Mouse (Mus musculus): ENCODE results near the gene Pcbp3. TPM values are rescaled to one million over a fixed set of nuclear protein-coding genes. Genes with fewer than 3 reads are reported as not detected.
A peak's percentile ranks its signal among the peaks of the same experiment; 100 is the strongest.

Gene Pcbp3
- polyA plus RNA-seq, 1 experiment from 2014 or later = 11.9 TPM

- no peak overlapping the region for H3K9ac ChIP-seq (ENCODE audit: low read length)
- no peaks in the 10 kb centered on the region for H3K27me3 ChIP-seq (ENCODE audit: control insufficient read depth, insufficient read depth, low read length)
- H3K4me2 ChIP-seq (ENCODE audit: low read depth, low read length) = no peak overlapping the region
Observed at GRCm38 (mm10) chr10:76731621-76732239, 230.0 kb downstream of the Pcbp3 start.

GRCm38 (mm10) chr10:76729631-76730620 is 231.8 kb downstream of the Pcbp3 start:
- peak overlapping the region; percentile 33 for H3K27ac ChIP-seq (ENCODE audit: low read length)
- ATAC-seq (replicated peaks; ENCODE audit: extremely low read depth, insufficient read depth, low FRiP score) = no peak
- H3K9ac ChIP-seq (ENCODE audit: low read length) = no peak overlapping the region
- no peaks in the 10 kb centered on the region for H3K9me3 ChIP-seq (replicated peaks; ENCODE audit: control insufficient read depth, low read length)
- 73% methylated on average over 19 of the region's 19 CpGs for WGBS
- no peak overlapping the region for H3K4me2 ChIP-seq (ENCODE audit: low read depth, low read length)
- no peak overlapping the region for H3K4me3 ChIP-seq (ENCODE audit: low read length)
- peaks cover 24% of the 10 kb centered on the region for H3K4me1 ChIP-seq (ENCODE audit: control insufficient read depth, insufficient read depth, low read length)
- H3K36me3 ChIP-seq (ENCODE audit: control insufficient read depth, insufficient read depth) = no peaks in the 10 kb centered on the region
- H3K27me3 ChIP-seq (ENCODE audit: control insufficient read depth, insufficient read depth, low read length) = no peaks in the 10 kb centered on the region

More at GRCm38 (mm10) chr10:76731621-76732239, 230.0 kb downstream of the Pcbp3 start:
- WGBS = 57% methylated on average over 20 of the region's 20 CpGs
- no peaks in the 10 kb centered on the region for H3K36me3 ChIP-seq (ENCODE audit: control insufficient read depth, insufficient read depth)
- H3K9me3 ChIP-seq (replicated peaks; ENCODE audit: control insufficient read depth, low read length) = no peaks in the 10 kb centered on the region
- peak overlapping the region; percentile 83 for H3K27ac ChIP-seq (ENCODE audit: low read length)
- ATAC-seq (replicated peaks; ENCODE audit: extremely low read depth, insufficient read depth, low FRiP score) = no peak
- H3K4me1 ChIP-seq (ENCODE audit: control insufficient read depth, insufficient read depth, low read length) = peaks cover 16% of the 10 kb centered on the region
- no peak overlapping the region for H3K4me3 ChIP-seq (ENCODE audit: low read length)

- no peak overlapping the region for H3K9ac ChIP-seq (ENCODE audit: low read length)
- H3K4me3 ChIP-seq (ENCODE audit: low read length) = no peak overlapping the region
- H3K27me3 ChIP-seq (ENCODE audit: control insufficient read depth, insufficient read depth, low read length) = no peaks in the 10 kb centered on the region
- H3K36me3 ChIP-seq (ENCODE audit: control insufficient read depth, insufficient read depth) = no peaks in the 10 kb centered on the region
- H3K4me2 ChIP-seq (ENCODE audit: low read depth, low read length) = peak overlapping the region; percentile 34; the same call in 1 of the 2 replicates
- no peaks in the 10 kb centered on the region for H3K9me3 ChIP-seq (replicated peaks; ENCODE audit: control insufficient read depth, low read length)
- WGBS = 18% methylated on average over 11 of the region's 11 CpGs
- no peak overlapping the region for H3K27ac ChIP-seq (ENCODE audit: low read length)
- H3K4me1 ChIP-seq (ENCODE audit: control insufficient read depth, insufficient read depth, low read length) = peaks cover 20% of the 10 kb centered on the region
- no peak for ATAC-seq (replicated peaks; ENCODE audit: extremely low read depth, insufficient read depth, low FRiP score)
Observed at GRCm38 (mm10) chr10:76728369-76728768, 233.3 kb downstream of the Pcbp3 start.

- 92% methylated on average over 7 of the region's 7 CpGs for WGBS
- peaks cover 11% of the 10 kb centered on the region for H3K4me1 ChIP-seq (ENCODE audit: control insufficient read depth, insufficient read depth, low read length)
- H3K9me3 ChIP-seq (replicated peaks; ENCODE audit: control insufficient read depth, low read length) = no peaks in the 10 kb centered on the region
- ATAC-seq (replicated peaks; ENCODE audit: extremely low read depth, insufficient read depth, low FRiP score) = no peak
- no peak overlapping the region for H3K27ac ChIP-seq (ENCODE audit: low read length)
- no peak overlapping the region for H3K4me3 ChIP-seq (ENCODE audit: low read length)
- no peaks in the 10 kb centered on the region for H3K27me3 ChIP-seq (ENCODE audit: control insufficient read depth, insufficient read depth, low read length)
- no peak overlapping the region for H3K9ac ChIP-seq (ENCODE audit: low read length)
- H3K4me2 ChIP-seq (ENCODE audit: low read depth, low read length) = no peak overlapping the region
- no peaks in the 10 kb centered on the region for H3K36me3 ChIP-seq (ENCODE audit: control insufficient read depth, insufficient read depth)
Observed at GRCm38 (mm10) chr10:76727301-76727700, 234.4 kb downstream of the Pcbp3 start.

GRCm38 (mm10) chr10:76726866-76727265 is 234.8 kb downstream of the Pcbp3 start:
- peaks cover 9% of the 10 kb centered on the region for H3K4me1 ChIP-seq (ENCODE audit: control insufficient read depth, insufficient read depth, low read length)
- no peaks in the 10 kb centered on the region for H3K36me3 ChIP-seq (ENCODE audit: control insufficient read depth, insufficient read depth)
- no peak overlapping the region for H3K4me2 ChIP-seq (ENCODE audit: low read depth, low read length)
- H3K4me3 ChIP-seq (ENCODE audit: low read length) = no peak overlapping the region
- no peaks in the 10 kb centered on the region for H3K9me3 ChIP-seq (replicated peaks; ENCODE audit: control insufficient read depth, low read length)
- no peak for ATAC-seq (replicated peaks; ENCODE audit: extremely low read depth, insufficient read depth, low FRiP score)
- no peaks in the 10 kb centered on the region for H3K27me3 ChIP-seq (ENCODE audit: control insufficient read depth, insufficient read depth, low read length)
- WGBS = 80% methylated on average over 4 of the region's 4 CpGs
- H3K9ac ChIP-seq (ENCODE audit: low read length) = no peak overlapping the region
- 0 out of 2 replicates have a peak overlapping the region, but pooled peaks have one; percentile 56 for H3K27ac ChIP-seq (ENCODE audit: low read length)

GRCm38 (mm10) chr10:76725682-76726285 is 235.9 kb downstream of the Pcbp3 start, which contains the start of gene Col6a1:
TSS of gene Col6a1 (minus strand) at chr10:76726168.
- ATAC-seq (replicated peaks; ENCODE audit: extremely low read depth, insufficient read depth, low FRiP score) = peak; percentile 46
- H3K9me3 ChIP-seq (replicated peaks; ENCODE audit: control insufficient read depth, low read length) = no peaks in the 10 kb centered on the region
- no peaks in the 10 kb centered on the region for H3K27me3 ChIP-seq (ENCODE audit: control insufficient read depth, insufficient read depth, low read length)
- 26% methylated on average over 9 of the region's 9 CpGs for WGBS
- peak within 1 kb of the TSS; percentile 58 for H3K4me2 ChIP-seq (ENCODE audit: low read depth, low read length)
- peak within 1 kb of the TSS; percentile 56 for H3K4me3 ChIP-seq (ENCODE audit: low read length)
- H3K36me3 ChIP-seq (ENCODE audit: control insufficient read depth, insufficient read depth) = no peaks in the 10 kb centered on the region
- H3K9ac ChIP-seq (ENCODE audit: low read length) = peak within 1 kb of the TSS; percentile 69
- peaks cover 9% of the 10 kb centered on the region for H3K4me1 ChIP-seq (ENCODE audit: control insufficient read depth, insufficient read depth, low read length)
- H3K27ac ChIP-seq (ENCODE audit: low read length) = peak within 1 kb of the TSS; percentile 78

GRCm38 (mm10) chr10:76725097-76725496 is 236.6 kb downstream of the Pcbp3 start:
- peak overlapping the region; percentile 56 for H3K4me3 ChIP-seq (ENCODE audit: low read length)
- peak overlapping the region; percentile 58 for H3K4me2 ChIP-seq (ENCODE audit: low read depth, low read length)
- no peaks in the 10 kb centered on the region for H3K27me3 ChIP-seq (ENCODE audit: control insufficient read depth, insufficient read depth, low read length)
- WGBS = 45% methylated on average over 2 of the region's 2 CpGs
- ATAC-seq (replicated peaks; ENCODE audit: extremely low read depth, insufficient read depth, low FRiP score) = no peak
- peaks cover 9% of the 10 kb centered on the region for H3K4me1 ChIP-seq (ENCODE audit: control insufficient read depth, insufficient read depth, low read length)
- peak overlapping the region; percentile 78; the same call in 1 of the 2 replicates for H3K27ac ChIP-seq (ENCODE audit: low read length)
- H3K9me3 ChIP-seq (replicated peaks; ENCODE audit: control insufficient read depth, low read length) = no peaks in the 10 kb centered on the region
- 0 out of 2 replicates have a peak, but pooled peaks cover under 1% of the 10 kb centered on the region for H3K36me3 ChIP-seq (ENCODE audit: control insufficient read depth, insufficient read depth)
- peak overlapping the region; percentile 69 for H3K9ac ChIP-seq (ENCODE audit: low read length)

- Histone ChIP-seq H3K9me3 (replicated peaks; ENCODE audit: control insufficient read depth, low read length) (no peaks in the 10 kb centered on the region), H3K27ac (ENCODE audit: low read length) (no peak overlapping the region), H3K4me3 (ENCODE audit: low read length) (peak overlapping the region; percentile 56), H3K9ac (ENCODE audit: low read length) (peak overlapping the region; percentile 69; the same call in 1 of the 2 replicates), H3K4me2 (ENCODE audit: low read depth, low read length) (peak overlapping the region; percentile 58), H3K4me1 (ENCODE audit: control insufficient read depth, insufficient read depth, low read length) (peaks cover 9% of the 10 kb centered on the region), H3K36me3 (ENCODE audit: control insufficient read depth, insufficient read depth) (0 out of 2 replicates have a peak, but pooled peaks cover 2% of the 10 kb centered on the region), H3K27me3 (ENCODE audit: control insufficient read depth, insufficient read depth, low read length) (no peaks in the 10 kb centered on the region)
- no peak for ATAC-seq (replicated peaks; ENCODE audit: extremely low read depth, insufficient read depth, low FRiP score)
- WGBS = 41% methylated on average over 5 of the region's 5 CpGs
Observed at GRCm38 (mm10) chr10:76724231-76724736, 237.4 kb downstream of the Pcbp3 start.
